Mouse (Mus musculus) MEL (cell line): ENCODE results near the gene Igfbp6. TPM values are rescaled to one million over a fixed set of nuclear protein-coding genes. Genes with fewer than 3 reads are reported as not detected.

ENCODE experiments used
- DNase-seq: peaks from one replicate; pipeline ENCODE4 v3.0.0; 2011; ENCODE audit warnings: low read depth, low spot score
- H3K27ac ChIP-seq: 2 replicates; pipeline ENCODE4 v1.5.1; 2012; ENCODE audit warnings: low read depth, mild to moderate bottlenecking, control low read depth, low read length, moderate library complexity; ENCODE audit not compliant: control insufficient read depth
- H3K27me3 ChIP-seq, 2 experiments: fragments of 150-350 bp in 1 of 2; sonication (generic) in 1 of 2; 2 replicates each; pipeline ENCODE4 v1.6.1; 2012; ENCODE audit warnings: low read length in 2 of 2, mild to moderate bottlenecking in 2 of 2, improper control_type of control experiment in 1 of 2, moderate library complexity in 1 of 2; ENCODE audit not compliant: insufficient read depth in 2 of 2, control insufficient read depth in 1 of 2
- H3K36me3 ChIP-seq, 2 experiments: 2 replicates each; pipeline ENCODE4 v1.6.1; 2012 to 2014; ENCODE audit warnings: low read length in 2 of 2, improper control_type of control experiment in 1 of 2, inconsistent platforms in 1 of 2, mild to moderate bottlenecking in 1 of 2; ENCODE audit not compliant: insufficient read depth in 2 of 2, control insufficient read depth in 1 of 2
- H3K4me1 ChIP-seq, 2 experiments: fragments of 150-350 bp in 1 of 2; sonication (generic) in 1 of 2; 2 replicates each; pipeline ENCODE4 v1.6.1; 2012; ENCODE audit warnings: low read length in 2 of 2, improper control_type of control experiment in 1 of 2, mild to moderate bottlenecking in 1 of 2; ENCODE audit not compliant: insufficient read depth in 2 of 2, control insufficient read depth in 1 of 2
- H3K4me3 ChIP-seq, 2 experiments: fragments of 150-350 bp in 1 of 2; sonication (generic) in 1 of 2; 2 replicates each; pipeline ENCODE4 v1.5.1; 2012; ENCODE audit warnings: low read depth in 2 of 2, low read length in 2 of 2, mild to moderate bottlenecking in 2 of 2, moderate library complexity in 2 of 2, control low read depth in 1 of 2, improper control_type of control experiment in 1 of 2; ENCODE audit not compliant: control insufficient read depth in 1 of 2, insufficient read depth in 1 of 2
- H3K79me2 ChIP-seq: 2 replicates; pipeline ENCODE4 v1.6.1; 2012; ENCODE audit warnings: mild to moderate bottlenecking, low read length, moderate library complexity; ENCODE audit not compliant: control insufficient read depth, poor library complexity, insufficient read depth
- H3K9ac ChIP-seq: 2 replicates; pipeline ENCODE4 v1.6.1; 2012; ENCODE audit warnings: low read depth, mild to moderate bottlenecking, control low read depth, low read length, moderate library complexity; ENCODE audit not compliant: control insufficient read depth, poor library complexity, severe bottlenecking
- H3K9me3 ChIP-seq: fragments of 150-350 bp; sonication (generic); replicated peaks from 2 replicates; pipeline ENCODE4 v1.6.1; 2012; ENCODE audit warnings: mild to moderate bottlenecking, low read length, improper control_type of control experiment, moderate library complexity; ENCODE audit not compliant: insufficient read depth
- BHLHE40 ChIP-seq: IDR thresholded peaks from 2 replicates; pipeline ENCODE4 v1.6.1; 2012; ENCODE audit warnings: low read depth, mild to moderate bottlenecking, inconsistent platforms, low read length, improper control_type of control experiment, borderline replicate concordance
- CHD1 ChIP-seq: IDR thresholded peaks from 2 replicates; pipeline ENCODE4 v1.6.1; 2012; ENCODE audit warnings: low read depth, mild to moderate bottlenecking, inconsistent platforms, low read length, improper control_type of control experiment
- CHD2 ChIP-seq: IDR thresholded peaks from 2 replicates; pipeline ENCODE4 v1.6.1; 2011; ENCODE audit warnings: low read length, improper control_type of control experiment
- CTCF ChIP-seq, 3 experiments: IDR thresholded peaks in 2 of 3; conservative IDR thresholded peaks in 1 of 3; 2 replicates each; pipeline ENCODE4 v1.5.1; 2011 to 2012; ENCODE audit warnings: low read length in 3 of 3, low read depth in 2 of 3, mild to moderate bottlenecking in 2 of 3, improper control_type of control experiment in 1 of 3, inconsistent platforms in 1 of 3, mixed read lengths in 1 of 3, moderate library complexity in 1 of 3; ENCODE audit not compliant: control insufficient read depth in 1 of 3, insufficient read depth in 1 of 3, poor library complexity in 1 of 3, severe bottlenecking in 1 of 3
- E2F4 ChIP-seq: IDR thresholded peaks from 2 replicates; pipeline ENCODE4 v1.6.1; 2011; ENCODE audit warnings: low read depth, low read length, improper control_type of control experiment, borderline replicate concordance
- ELF1 ChIP-seq: IDR thresholded peaks from 2 replicates; pipeline ENCODE4 v1.6.1; 2014; ENCODE audit warnings: low read depth, mild to moderate bottlenecking, inconsistent platforms, low read length, improper control_type of control experiment, moderate library complexity
- EP300 ChIP-seq, 2 experiments: IDR thresholded peaks; 2 replicates each; pipeline ENCODE4 v1.6.1; 2011; ENCODE audit warnings: improper control_type of control experiment in 2 of 2, low read length in 2 of 2, low read depth in 1 of 2, mild to moderate bottlenecking in 1 of 2
- ETS1 ChIP-seq: IDR thresholded peaks from 2 replicates; pipeline ENCODE4 v1.6.1; 2012; ENCODE audit warnings: low read depth, mild to moderate bottlenecking, inconsistent platforms, low read length, improper control_type of control experiment, moderate library complexity
- GABPA ChIP-seq: IDR thresholded peaks from 2 replicates; pipeline ENCODE4 v1.6.1; 2012; ENCODE audit warnings: low read depth, mild to moderate bottlenecking, inconsistent platforms, low read length, improper control_type of control experiment, moderate library complexity
- GATA1 ChIP-seq: IDR thresholded peaks from 2 replicates; pipeline ENCODE4 v1.6.1; 2011; ENCODE audit warnings: low read depth, low read length, improper control_type of control experiment
- HCFC1 ChIP-seq: IDR thresholded peaks from 2 replicates; pipeline ENCODE4 v1.6.1; 2012; ENCODE audit warnings: low read depth, mild to moderate bottlenecking, inconsistent platforms, low read length, improper control_type of control experiment, moderate library complexity
- JUND ChIP-seq: IDR thresholded peaks from 2 replicates; pipeline ENCODE4 v1.6.1; 2011; ENCODE audit warnings: low read depth, mild to moderate bottlenecking, improper control_type of control experiment, low read length
- KAT2A ChIP-seq: conservative IDR thresholded peaks from 2 replicates; pipeline ENCODE4 v1.6.1; 2012; ENCODE audit warnings: low read depth, low read length, improper control_type of control experiment, inconsistent platforms
- MAFK ChIP-seq: IDR thresholded peaks from 2 replicates; pipeline ENCODE4 v1.6.1; 2011; ENCODE audit warnings: low read depth, mild to moderate bottlenecking, low read length, improper control_type of control experiment, borderline replicate concordance
- MAX ChIP-seq: IDR thresholded peaks from 2 replicates; pipeline ENCODE4 v1.6.1; 2011; ENCODE audit warnings: low read length, improper control_type of control experiment
- MEF2A ChIP-seq: IDR thresholded peaks from 2 replicates; pipeline ENCODE4 v1.6.1; 2014; ENCODE audit warnings: low read depth, mild to moderate bottlenecking, inconsistent platforms, low read length, improper control_type of control experiment; ENCODE audit not compliant: poor library complexity, insufficient replicate concordance, severe bottlenecking; ENCODE audit errors: extremely low read depth
- MXI1 ChIP-seq: IDR thresholded peaks from 2 replicates; pipeline ENCODE4 v1.6.1; 2011; ENCODE audit warnings: mild to moderate bottlenecking, low read depth, low read length, improper control_type of control experiment
- MYB ChIP-seq: IDR thresholded peaks from 2 replicates; pipeline ENCODE4 v1.6.1; 2011; ENCODE audit warnings: mild to moderate bottlenecking, low read depth, low read length, improper control_type of control experiment
- MYC ChIP-seq: IDR thresholded peaks from 2 replicates; pipeline ENCODE4 v1.6.1; 2011; ENCODE audit warnings: low read depth, mild to moderate bottlenecking, low read length, improper control_type of control experiment, moderate library complexity
- NELFE ChIP-seq: IDR thresholded peaks from 2 replicates; pipeline ENCODE4 v1.6.1; 2011; ENCODE audit warnings: low read depth, low read length, improper control_type of control experiment
- NRF1 ChIP-seq: IDR thresholded peaks from 2 replicates; pipeline ENCODE4 v1.6.1; 2014; ENCODE audit warnings: low read depth, mild to moderate bottlenecking, inconsistent platforms, low read length, improper control_type of control experiment, moderate library complexity; ENCODE audit not compliant: poor library complexity, insufficient read depth, severe bottlenecking
- POLR2A ChIP-seq, 2 experiments: IDR thresholded peaks; 2 replicates each; pipeline ENCODE4 v1.6.1; 2011 to 2012; ENCODE audit warnings: low read length in 2 of 2, mild to moderate bottlenecking in 2 of 2, control low read depth in 1 of 2, improper control_type of control experiment in 1 of 2, low read depth in 1 of 2, moderate library complexity in 1 of 2; ENCODE audit not compliant: control insufficient read depth in 1 of 2, insufficient read depth in 1 of 2, poor library complexity in 1 of 2
- POLR2AphosphoS2 ChIP-seq: IDR thresholded peaks from 2 replicates; pipeline ENCODE4 v1.6.1; 2011; ENCODE audit warnings: low read length, improper control_type of control experiment
- POLR2AphosphoS5 ChIP-seq: IDR thresholded peaks from 2 replicates; pipeline ENCODE4 v1.6.1; 2012; ENCODE audit warnings: low read depth, borderline replicate concordance, mild to moderate bottlenecking, inconsistent platforms, low read length, moderate library complexity, mixed read lengths
- RAD21 ChIP-seq: IDR thresholded peaks from 2 replicates; pipeline ENCODE4 v1.6.1; 2011; ENCODE audit warnings: mild to moderate bottlenecking, low read depth, low read length, improper control_type of control experiment
- RCOR1 ChIP-seq: IDR thresholded peaks from 2 replicates; pipeline ENCODE4 v1.6.1; 2012; ENCODE audit warnings: low read depth, mild to moderate bottlenecking, inconsistent platforms, low read length, improper control_type of control experiment
- SIN3A ChIP-seq: IDR thresholded peaks from 2 replicates; pipeline ENCODE4 v1.6.1; 2012; ENCODE audit warnings: low read length, improper control_type of control experiment, inconsistent platforms
- SMC3 ChIP-seq: IDR thresholded peaks from 2 replicates; pipeline ENCODE4 v1.6.1; 2011; ENCODE audit warnings: low read depth, low read length, improper control_type of control experiment
- TAL1 ChIP-seq: IDR thresholded peaks from 2 replicates; pipeline ENCODE4 v1.6.1; 2012; ENCODE audit warnings: mild to moderate bottlenecking, inconsistent platforms, low read length, moderate library complexity, mixed read lengths
- TBP ChIP-seq: IDR thresholded peaks from 2 replicates; pipeline ENCODE4 v1.8.0; 2011; ENCODE audit warnings: low read depth, low read length, improper control_type of control experiment
- TCF12 ChIP-seq: IDR thresholded peaks from 2 replicates; pipeline ENCODE4 v1.6.1; 2014; ENCODE audit warnings: low read depth, mild to moderate bottlenecking, inconsistent platforms, low read length, improper control_type of control experiment, moderate library complexity
- UBTF ChIP-seq: IDR thresholded peaks from 2 replicates; pipeline ENCODE4 v1.6.1; 2012; ENCODE audit warnings: low read depth, mild to moderate bottlenecking, inconsistent platforms, low read length, improper control_type of control experiment, moderate library complexity, borderline replicate concordance; ENCODE audit not compliant: insufficient read depth
- USF1 ChIP-seq: IDR thresholded peaks from 2 replicates; pipeline ENCODE4 v1.6.1; 2014; ENCODE audit warnings: low read depth, mild to moderate bottlenecking, inconsistent platforms, low read length, improper control_type of control experiment, moderate library complexity
- USF2 ChIP-seq, 2 experiments: IDR thresholded peaks; 2 replicates each; pipeline ENCODE4 v1.6.1; 2011 to 2012; ENCODE audit warnings: improper control_type of control experiment in 2 of 2, low read length in 2 of 2, borderline replicate concordance in 1 of 2, inconsistent platforms in 1 of 2, low read depth in 1 of 2, mild to moderate bottlenecking in 1 of 2; ENCODE audit not compliant: insufficient read depth in 1 of 2
- ZKSCAN1 ChIP-seq: IDR thresholded peaks from 2 replicates; pipeline ENCODE4 v1.6.1; 2012; ENCODE audit warnings: low read depth, mild to moderate bottlenecking, inconsistent platforms, low read length, improper control_type of control experiment, moderate library complexity
- polyA plus RNA-seq, 2 experiments: library from polyadenylated mRNA; stranded (reverse) in 1 of 2; unstranded in 1 of 2; fragments of >175 nt in 1 of 2; fragments of >200 nt in 1 of 2; gene quantifications; 2 replicates each; pipeline versions ENCODE4 v1.2.1 to v1.2.4; 2012; ENCODE audit warnings: low replicate concordance in 2 of 2, low read depth in 1 of 2; ENCODE audit not compliant: insufficient read length in 2 of 2, insufficient read depth in 1 of 2, missing spikeins in 1 of 2
- total RNA-seq: library from RNA; depleted of rRNA; stranded (reverse); fragments of 300-350 nt; gene quantifications from 2 replicates; pipeline ENCODE4 v1.2.3, GENCODE M21; 2012

Igfbp6 gene
- total and polyA plus RNA-seq, 3 experiments = 0.65 to 1.8 TPM; not detected in 1

GRCm38 (mm10) chr15:102150301-102151135 lies 6.4 kb downstream of the Igfbp6 start, which contains the start of gene Soat2:
Gene Soat2, plus strand, starts transcription at chr15:102150526.
- peaks cover 13% of the 10 kb centered on the region for H3K79me2 ChIP-seq
- H3K27ac ChIP-seq = peak within 1 kb of the TSS; percentile 93
- H3K36me3 ChIP-seq = peaks cover 7 to 18% of the 10 kb centered on the region in 2 experiments
- H3K9ac ChIP-seq = peak within 1 kb of the TSS; percentile 82
- peaks cover 13 to 17% of the 10 kb centered on the region in 2 experiments for H3K4me1 ChIP-seq
- peak; percentile 97 for DNase-seq
- H3K4me3 ChIP-seq = peak within 1 kb of the TSS; percentile 60 to 76
- no peaks in the 10 kb centered on the region for H3K27me3 ChIP-seq
- H3K9me3 ChIP-seq = no peaks in the 10 kb centered on the region
- TF ChIP-seq USF2 (IDR thresholded peaks at IDR 0.05; ENCODE audit: borderline replicate concordance in 1 of 2, insufficient read depth in 1 of 2, low read depth in 1 of 2, low read length in 2 of 2) (no peak), HCFC1 (peak; percentile 76), TCF12 (peak; percentile 75), CHD2 (no peak; the same call in none of the 2 replicates), KAT2A (peak; percentile 71), GATA1 (peak; percentile 84), GABPA (no peak), JUND (peak; percentile 75; the same call in 1 of the 2 replicates), MYC (peak; percentile 99), E2F4 (no peak), NELFE (peak; percentile 83), NRF1 (no peak), SIN3A (peak; percentile 90), MXI1 (peak; percentile 94), POLR2A (IDR thresholded peaks at IDR 0.05; ENCODE audit: control insufficient read depth in 1 of 2, insufficient read depth in 1 of 2, low read depth in 1 of 2, low read length in 2 of 2, poor library complexity in 1 of 2) (peak; percentile 35 to 96; a peak in 3 of 4 replicates), ZKSCAN1 (no peak), SMC3 (no peak), TAL1 (peak; percentile 42; the same call in 1 of the 2 replicates), UBTF (peak; percentile 32; the same call in 1 of the 2 replicates), ETS1 (peak; percentile 68), CTCF (IDR thresholded peaks at IDR 0.05 in 2 of 3, conservative IDR thresholded peaks at IDR 0.05 in 1 of 3; ENCODE audit: control insufficient read depth in 1 of 3, insufficient read depth in 1 of 3, low read depth in 2 of 3, low read length in 3 of 3, poor library complexity in 1 of 3, severe bottlenecking in 1 of 3) (no peak), TBP (peak; percentile 92), RCOR1 (peak; percentile 78), MYB (no peak), EP300 (IDR thresholded peaks at IDR 0.05; ENCODE audit: low read depth in 1 of 2, low read length in 2 of 2) (peak; percentile 72 to 79), POLR2AphosphoS5 (peak; percentile 84; the same call in 1 of the 2 replicates), RAD21 (no peak), USF1 (peak; percentile 5; the same call in 1 of the 2 replicates), BHLHE40 (no peak; the same call in 1 of the 2 replicates), CHD1 (peak; percentile 93), POLR2AphosphoS2 (peak; percentile 96; the same call in 1 of the 2 replicates), ELF1 (peak; percentile 93), MAFK (no peak), MAX (peak; percentile 95), MEF2A (no peak)
